Mouse (Mus musculus): ENCODE data around the gene Smarca2. TPM values are rescaled to one million over a fixed set of nuclear protein-coding genes. Genes with fewer than 3 reads are reported as not detected.

The Smarca2 gene
- polyA plus RNA-seq, 1 experiment from 2014 or later = 80.7 TPM

DNA sequence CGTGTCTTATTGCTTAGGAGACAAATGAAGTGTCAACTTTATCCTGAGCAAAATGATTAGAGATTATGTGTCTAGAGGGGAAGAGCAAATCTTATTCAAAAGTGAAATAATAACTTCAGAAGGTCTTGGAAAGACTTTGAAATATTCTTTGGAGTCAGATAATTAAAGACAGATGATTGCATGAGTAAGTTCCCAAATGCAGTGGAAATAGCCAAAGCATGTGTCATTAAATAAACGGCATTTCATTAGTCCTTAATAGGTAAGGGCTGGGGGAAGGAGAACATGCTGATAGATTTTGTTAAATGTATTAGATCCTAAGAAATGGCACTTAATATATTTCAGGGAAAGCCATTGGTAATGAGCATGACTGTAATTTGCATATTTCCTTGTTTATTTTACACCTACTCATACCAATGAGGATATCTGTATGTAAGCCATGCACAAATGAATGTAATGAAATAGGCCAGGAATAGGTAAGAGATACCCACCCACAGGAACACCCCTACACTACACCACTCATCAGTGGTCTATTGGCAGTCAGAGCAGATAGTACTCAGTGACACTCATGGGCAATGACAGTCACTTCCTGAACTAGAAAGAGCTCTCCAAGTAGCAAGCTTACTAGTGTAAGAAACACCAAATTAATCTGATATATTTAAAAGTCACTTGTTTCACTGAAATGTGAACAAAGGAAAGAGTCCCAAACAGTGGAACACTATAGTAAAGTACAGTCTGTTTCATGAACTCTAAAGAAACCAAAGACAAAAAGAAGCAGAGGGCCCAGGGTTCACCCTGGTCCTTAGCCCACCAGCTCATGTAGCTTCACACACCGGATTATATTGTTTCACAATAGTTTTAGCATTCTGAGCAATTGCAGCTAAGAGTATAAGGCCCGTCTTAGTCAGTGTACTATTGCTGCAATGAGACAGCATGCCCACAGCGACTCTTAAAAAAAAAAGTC is 185.8 kb downstream of the Smarca2 start:
- H3K4me3 ChIP-seq = no peak overlapping the region
- H3K4me1 ChIP-seq = no peaks in the 10 kb centered on the region
- no peak overlapping the region for H3K27ac ChIP-seq
- ATAC-seq (ENCODE audit: insufficient number of reproducible peaks, insufficient read depth, low FRiP score, low TSS enrichment) = no peak
- WGBS = 72% methylated on average over 5 of the region's 5 CpGs
- H3K27me3 ChIP-seq = no peaks in the 10 kb centered on the region
- H3K9ac ChIP-seq = no peak overlapping the region
- H3K9me3 ChIP-seq = no peaks in the 10 kb centered on the region
- H3K4me2 ChIP-seq (replicated peaks) = no peak overlapping the region
- no peaks in the 10 kb centered on the region for H3K36me3 ChIP-seq

DNA sequence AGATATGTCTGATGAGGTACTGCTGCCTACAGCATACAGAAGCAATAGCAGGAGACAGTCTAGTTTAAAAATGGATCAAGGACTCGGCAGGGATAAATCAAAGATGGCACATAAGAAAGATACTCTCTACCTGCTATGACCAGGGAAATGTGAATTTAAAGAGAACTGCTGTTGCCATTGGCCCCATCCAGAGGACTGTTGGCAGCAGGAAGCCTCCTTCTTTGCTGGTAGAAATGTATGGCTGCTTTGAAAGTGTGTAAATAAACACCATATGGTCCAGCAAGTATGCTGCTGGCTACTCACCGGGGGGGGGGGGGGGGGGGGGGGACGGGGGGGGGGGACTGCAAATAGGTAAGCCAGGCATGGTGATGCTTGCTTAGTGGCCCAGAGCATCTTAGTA is 189.5 kb downstream of the Smarca2 start:
- H3K36me3 ChIP-seq = no peaks in the 10 kb centered on the region
- ATAC-seq (ENCODE audit: insufficient number of reproducible peaks, insufficient read depth, low FRiP score, low TSS enrichment) = no peak
- H3K27me3 ChIP-seq = no peaks in the 10 kb centered on the region
- no peaks in the 10 kb centered on the region for H3K9me3 ChIP-seq
- no peak overlapping the region for H3K27ac ChIP-seq
- no peak overlapping the region for H3K9ac ChIP-seq
- no peak overlapping the region for H3K4me3 ChIP-seq
- H3K4me2 ChIP-seq (replicated peaks) = no peak overlapping the region
- WGBS = 77% methylated on average over 1 of the region's 3 CpGs
- H3K4me1 ChIP-seq = no peaks in the 10 kb centered on the region

DNA sequence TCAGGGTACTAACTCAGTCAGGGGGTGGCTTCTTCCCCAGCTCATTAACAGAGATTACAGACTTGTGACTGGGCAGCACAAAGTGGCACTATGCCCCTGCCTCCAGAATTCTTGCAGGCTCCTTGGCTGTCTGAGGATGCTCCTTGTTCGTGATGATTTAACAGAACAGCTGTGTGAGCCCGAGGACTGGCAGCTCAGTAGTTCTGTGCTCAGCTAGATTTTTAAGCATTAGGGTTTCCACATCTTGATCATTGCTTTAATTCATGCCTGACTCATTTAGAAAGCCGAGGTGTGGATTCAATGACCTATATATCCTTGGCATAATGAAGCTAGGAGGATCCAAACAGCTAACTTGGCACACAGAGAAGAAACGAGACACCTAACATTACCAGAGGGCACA is 191.2 kb downstream of the Smarca2 start:
- H3K27ac ChIP-seq = no peak overlapping the region
- no peaks in the 10 kb centered on the region for H3K9me3 ChIP-seq
- H3K4me2 ChIP-seq (replicated peaks) = no peak overlapping the region
- no peaks in the 10 kb centered on the region for H3K4me1 ChIP-seq
- no peak for ATAC-seq (ENCODE audit: insufficient number of reproducible peaks, insufficient read depth, low FRiP score, low TSS enrichment)
- H3K27me3 ChIP-seq = no peaks in the 10 kb centered on the region
- 78% methylated on average over 4 of the region's 4 CpGs for whole genome bisulfite sequencing
- H3K4me3 ChIP-seq = no peak overlapping the region
- no peak overlapping the region for H3K9ac ChIP-seq
- no peaks in the 10 kb centered on the region for H3K36me3 ChIP-seq

DNA sequence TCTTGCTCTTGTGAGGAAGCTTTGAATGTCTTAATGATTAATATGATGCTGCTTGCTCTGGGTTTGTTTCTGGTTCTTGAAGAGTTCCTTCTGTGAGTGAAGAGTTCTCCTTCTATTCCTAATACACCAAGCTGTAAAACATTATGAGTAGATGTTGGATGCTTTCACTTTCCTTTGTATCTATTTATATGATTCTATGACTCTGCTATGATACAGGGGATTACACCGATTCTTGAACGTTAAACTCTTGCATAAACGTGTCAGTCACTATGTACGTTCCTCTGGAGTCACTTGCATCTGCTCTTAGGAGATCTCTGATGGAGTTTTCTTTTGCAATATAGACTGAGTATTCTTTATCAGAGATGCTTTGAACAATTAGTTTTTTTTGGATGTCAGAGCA is 199.6 kb downstream of the Smarca2 start:
- no peaks in the 10 kb centered on the region for H3K36me3 ChIP-seq
- WGBS = 83% methylated on average over 4 of the region's 4 CpGs
- H3K4me1 ChIP-seq = no peaks in the 10 kb centered on the region
- no peak overlapping the region for H3K9ac ChIP-seq
- H3K4me3 ChIP-seq = no peak overlapping the region
- no peaks in the 10 kb centered on the region for H3K9me3 ChIP-seq
- no peak for ATAC-seq (ENCODE audit: insufficient number of reproducible peaks, insufficient read depth, low FRiP score, low TSS enrichment)
- no peak overlapping the region for H3K4me2 ChIP-seq (replicated peaks)
- no peak overlapping the region for H3K27ac ChIP-seq
- H3K27me3 ChIP-seq = no peaks in the 10 kb centered on the region

DNA sequence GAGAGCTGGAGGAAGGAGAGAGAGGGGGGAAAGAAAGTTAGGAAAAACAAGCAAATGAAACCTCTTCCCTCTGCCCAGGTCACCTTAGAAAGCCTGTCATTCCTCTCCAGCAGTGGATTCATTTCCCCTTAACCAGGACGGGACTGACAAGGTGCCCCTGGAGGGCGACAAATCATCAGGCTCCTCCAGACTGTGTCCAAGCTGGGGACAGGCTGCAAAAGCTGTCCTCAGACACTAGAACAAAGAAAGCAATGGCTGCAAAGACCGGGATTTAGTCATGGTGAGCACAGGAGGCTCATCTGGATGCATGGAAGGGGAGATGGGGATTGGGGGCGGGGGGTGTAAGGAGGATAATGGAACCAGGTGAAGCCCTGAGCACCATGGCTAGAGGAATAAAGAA is 209.8 kb downstream of the Smarca2 start:
- H3K36me3 ChIP-seq = no peaks in the 10 kb centered on the region
- no peaks in the 10 kb centered on the region for H3K27me3 ChIP-seq
- H3K4me1 ChIP-seq = no peaks in the 10 kb centered on the region
- H3K27ac ChIP-seq = no peak overlapping the region
- no peak for ATAC-seq (ENCODE audit: insufficient number of reproducible peaks, insufficient read depth, low FRiP score, low TSS enrichment)
- no peak overlapping the region for H3K9ac ChIP-seq
- no peak overlapping the region for H3K4me2 ChIP-seq (replicated peaks)
- H3K9me3 ChIP-seq = peaks cover 3% of the 10 kb centered on the region; the same call in 1 of the 2 replicates
- H3K4me3 ChIP-seq = no peak overlapping the region
- 35% methylated on average over 4 of the region's 4 CpGs for WGBS

DNA sequence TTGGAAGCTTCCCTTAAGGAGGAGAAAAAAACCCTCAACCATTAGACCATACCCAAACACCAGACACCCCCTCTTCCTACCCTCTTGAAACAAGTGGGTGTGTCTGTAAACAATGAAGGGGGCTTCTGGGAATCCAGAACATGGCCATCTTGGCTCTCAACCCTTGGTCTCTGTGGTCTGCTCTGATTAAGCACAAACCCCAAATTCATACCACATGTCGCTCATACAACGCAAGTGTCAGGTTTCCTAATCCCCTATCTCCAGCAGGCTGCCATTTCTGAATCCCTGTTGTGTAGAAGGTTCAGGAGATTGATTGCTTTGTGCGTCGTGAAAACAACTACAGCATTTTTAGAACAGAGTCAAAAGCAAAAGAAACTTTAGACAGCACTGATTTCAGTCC is 213.1 kb downstream of the Smarca2 start:
- Histone ChIP-seq H3K27me3 (no peaks in the 10 kb centered on the region), H3K36me3 (no peaks in the 10 kb centered on the region), H3K27ac (no peak overlapping the region), H3K9me3 (peaks cover 3% of the 10 kb centered on the region; the same call in 1 of the 2 replicates), H3K4me3 (no peak overlapping the region), H3K4me1 (peaks cover 11% of the 10 kb centered on the region; the same call in 1 of the 2 replicates), H3K4me2 (replicated peaks) (no peak overlapping the region), H3K9ac (no peak overlapping the region)
- 44% methylated on average over 4 of the region's 4 CpGs for WGBS
- ATAC-seq (ENCODE audit: insufficient number of reproducible peaks, insufficient read depth, low FRiP score, low TSS enrichment) = no peak

Data from embryonic facial prominence, embryonic 12.5 days (tissue).